Mouse (Mus musculus) liver, embryonic 11.5 days (tissue): ENCODE measurements around the gene Zfp352. TPM values are rescaled to one million over a fixed set of nuclear protein-coding genes. Genes with fewer than 3 reads are reported as not detected.
"Not testable (repeated sequence)": the region's sequence is repeated elsewhere in the genome, so short reads cannot be mapped to it uniquely, and the experiment has no call there.

Experiments used
- ATAC-seq: fragments of 200-750 bp; cut with Nextera tagmentation; replicated peaks from 2 replicates; pipeline ENCODE4 v1.8.0; 2017; ENCODE audit warnings: moderate number of reproducible peaks, mild to moderate bottlenecking, moderate TSS enrichment, moderate library complexity; ENCODE audit not compliant: low FRiP score
- DNase-seq: peaks from one replicate; pipeline ENCODE4 v3.0.0-alpha.2; 2017; ENCODE audit warnings: low spot score
- H3K27ac ChIP-seq: fragments of 300-500 bp; sonication (generic); 2 replicates; pipeline ENCODE4 v1.5.1; 2014; ENCODE audit warnings: mild to moderate bottlenecking, low read depth, low read length, control low read depth
- H3K27me3 ChIP-seq: fragments of 300-500 bp; sonication (generic); replicated peaks from 2 replicates; pipeline ENCODE4 v1.6.1; 2014; ENCODE audit warnings: low read length, mixed read lengths; ENCODE audit not compliant: control insufficient read depth, insufficient read depth
- H3K36me3 ChIP-seq: fragments of 300-500 bp; sonication (generic); 2 replicates; pipeline ENCODE4 v1.6.1; 2014; ENCODE audit warnings: mild to moderate bottlenecking, low read length, moderate library complexity, mixed read lengths; ENCODE audit not compliant: control insufficient read depth, insufficient read depth
- H3K4me1 ChIP-seq: fragments of 300-500 bp; sonication (generic); replicated peaks from 2 replicates; pipeline ENCODE4 v1.6.1; 2014; ENCODE audit warnings: low read length, mixed read lengths; ENCODE audit not compliant: control insufficient read depth, insufficient read depth
- H3K4me2 ChIP-seq: fragments of 300-500 bp; sonication (generic); 2 replicates; pipeline ENCODE4 v1.6.1; 2014; ENCODE audit warnings: mild to moderate bottlenecking, control low read depth, moderate library complexity
- H3K4me3 ChIP-seq: fragments of 300-500 bp; sonication (generic); 2 replicates; pipeline ENCODE4 v1.5.1; 2014; ENCODE audit warnings: low read depth, low read length, control low read depth
- H3K9ac ChIP-seq: fragments of 300-500 bp; sonication (generic); 2 replicates; pipeline ENCODE4 v1.6.1; 2014; ENCODE audit warnings: low read depth, low read length, control low read depth
- H3K9me3 ChIP-seq: fragments of 300-500 bp; sonication (generic); 2 replicates; pipeline ENCODE4 v1.6.1; 2016; ENCODE audit warnings: low read length, inconsistent platforms, mixed read lengths; ENCODE audit not compliant: control insufficient read depth
- WGBS: fragments of 180-500 bp; shearing (Covaris S2); extraction: QIAGEN DNeasy Blood & Tissue Kit; methylation state at CpG from one replicate; pipeline ENCODE4 v1.1.7; 2014; 5-methylcytosine and 5-hydroxymethylcytosine counted together
- polyA plus RNA-seq: library from polyadenylated mRNA; unstranded; fragments of >200 nt; fragmentation: Nextera tagmentation; extraction: Ambion mirVana; gene quantifications from 2 replicates; pipeline ENCODE4 v1.2.1, GENCODE M21; 2014

Gene Zfp352
- not detected in 2 replicates for polyA plus RNA-seq

DNA sequence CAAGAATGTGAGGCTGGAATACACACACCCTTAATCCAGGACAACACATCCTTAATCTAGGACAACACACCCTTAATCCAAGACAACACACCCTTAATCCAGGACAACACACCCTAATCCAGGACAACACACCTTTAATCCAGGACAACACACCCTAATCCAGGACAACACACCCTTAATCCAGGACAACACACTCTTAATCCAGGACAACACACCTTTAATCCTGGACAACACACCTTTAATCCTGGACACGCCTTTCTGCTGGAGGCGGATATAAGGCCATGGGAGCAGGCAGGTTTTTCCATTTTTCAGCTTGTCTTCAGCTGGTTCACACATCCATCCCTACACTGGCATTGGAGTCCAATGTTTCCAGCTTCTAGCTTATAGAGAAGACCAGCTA, at the start of gene Zfp352:
Gene Zfp352 (plus strand): TSS at position 301 of the 400 bp plus-strand sequence.
- H3K4me2 ChIP-seq = no peak within 1 kb of the TSS
- H3K9ac ChIP-seq = no peak within 1 kb of the TSS
- H3K4me3 ChIP-seq = no peak within 1 kb of the TSS
- H3K27me3 ChIP-seq = no peaks in the 10 kb centered on the region
- H3K9me3 ChIP-seq = no peaks in the 10 kb centered on the region
- ATAC-seq (no peak), DNase-seq (no peak)
- no peaks in the 10 kb centered on the region for H3K36me3 ChIP-seq
- H3K4me1 ChIP-seq = no peaks in the 10 kb centered on the region
- 81% methylated on average over 2 of the region's 2 CpGs for WGBS
- no peak within 1 kb of the TSS for H3K27ac ChIP-seq

DNA sequence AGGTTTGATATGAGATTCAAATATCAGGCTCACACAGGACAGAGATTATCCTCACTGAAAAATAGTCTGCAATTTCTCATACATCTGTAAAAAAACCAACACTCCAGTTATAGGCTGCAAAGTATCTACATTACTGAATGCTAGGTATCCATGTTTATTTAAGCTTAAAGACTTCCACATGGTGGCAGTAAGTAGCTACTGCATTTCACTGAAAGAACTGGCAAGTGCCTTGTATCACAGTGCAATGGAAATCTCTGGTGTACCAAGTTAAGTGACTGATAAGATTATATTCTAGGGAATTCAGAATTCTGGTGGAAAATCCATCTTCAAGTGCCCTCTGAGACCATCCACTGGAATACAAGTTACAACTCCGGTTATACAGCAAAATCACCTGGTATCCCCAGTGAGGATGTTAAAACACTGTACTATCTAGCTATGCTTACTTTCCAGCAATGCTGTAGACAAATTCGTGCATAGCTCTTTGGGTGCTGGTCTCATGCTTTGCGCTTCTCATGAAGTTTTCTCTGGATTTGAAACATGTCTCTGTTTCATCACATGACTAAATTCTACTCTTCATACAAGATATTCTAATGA, 47.6 kb upstream of the Zfp352 start:
- no peak for DNase-seq
- H3K27me3 ChIP-seq = no peaks in the 10 kb centered on the region
- WGBS = 86% methylated on average over 3 of the region's 3 CpGs

GRCm38 (mm10) chr4:90174036-90174435, 44.6 kb upstream of the Zfp352 start:
- 63% methylated on average over 1 of the region's 1 CpGs for WGBS

More for the DNA sequence above, 47.6 kb upstream of the Zfp352 start:
- Histone ChIP-seq H3K9me3 (no peaks in the 10 kb centered on the region), H3K9ac (no peak overlapping the region), H3K4me2 (no peak overlapping the region), H3K36me3 (no peaks in the 10 kb centered on the region), H3K4me1 (no peaks in the 10 kb centered on the region), H3K27ac (no peak overlapping the region), H3K4me3 (no peak overlapping the region)
- no peak for ATAC-seq

DNA sequence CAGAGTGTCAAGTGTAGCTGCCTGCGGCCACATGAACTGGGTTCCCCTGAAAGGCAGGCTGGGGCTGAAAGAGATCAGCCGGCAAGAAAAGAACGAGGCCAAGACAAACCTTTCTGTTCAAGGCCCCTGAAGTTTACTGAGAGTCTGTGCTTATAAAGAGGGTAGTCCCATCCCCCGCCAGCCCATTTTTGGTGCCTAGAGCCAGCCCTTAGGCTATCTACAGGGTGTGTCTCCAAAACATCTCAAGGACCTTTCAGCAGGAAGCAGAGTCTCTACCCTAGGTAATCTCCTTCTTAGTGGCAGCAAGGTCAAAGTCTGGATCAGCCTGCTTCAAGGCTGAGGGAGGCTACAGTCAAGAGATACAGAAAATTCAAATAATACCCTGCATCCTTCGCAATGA, 15.2 kb upstream of the Zfp352 start:
- Histone ChIP-seq H3K9me3 (no peaks in the 10 kb centered on the region), H3K9ac (no peak overlapping the region), H3K27ac (no peak overlapping the region), H3K4me3 (no peak overlapping the region), H3K4me1 (no peaks in the 10 kb centered on the region), H3K4me2 (no peak overlapping the region), H3K27me3 (no peaks in the 10 kb centered on the region), H3K36me3 (no peaks in the 10 kb centered on the region)
- no peak for DNase-seq
- WGBS = 83% methylated on average over 5 of the region's 5 CpGs
- ATAC-seq = no peak

More at GRCm38 (mm10) chr4:90174036-90174435, 44.6 kb upstream of the Zfp352 start:
- H3K4me2 ChIP-seq = no peak overlapping the region
- no peaks in the 10 kb centered on the region for H3K36me3 ChIP-seq
- H3K4me1 ChIP-seq = no peaks in the 10 kb centered on the region
- DNase-seq (no peak), ATAC-seq (no peak)
- no peaks in the 10 kb centered on the region for H3K27me3 ChIP-seq
- H3K9me3 ChIP-seq = no peaks in the 10 kb centered on the region
- no peak overlapping the region for H3K4me3 ChIP-seq
- H3K27ac ChIP-seq = no peak overlapping the region
- H3K9ac ChIP-seq = no peak overlapping the region

- no peak overlapping the region for H3K27ac ChIP-seq
- H3K27me3 ChIP-seq = no peaks in the 10 kb centered on the region
- no peak overlapping the region for H3K4me2 ChIP-seq
- no peaks in the 10 kb centered on the region for H3K4me1 ChIP-seq
- H3K9ac ChIP-seq = no peak overlapping the region
- no peaks in the 10 kb centered on the region for H3K9me3 ChIP-seq
- DNase-seq (no peak), ATAC-seq (no peak)
- WGBS = 53% methylated on average over 1 of the region's 1 CpGs
- no peak overlapping the region for H3K4me3 ChIP-seq
- H3K36me3 ChIP-seq = no peaks in the 10 kb centered on the region
Measured at GRCm38 (mm10) chr4:90211475-90211874, 7.1 kb upstream of the Zfp352 start.

DNA sequence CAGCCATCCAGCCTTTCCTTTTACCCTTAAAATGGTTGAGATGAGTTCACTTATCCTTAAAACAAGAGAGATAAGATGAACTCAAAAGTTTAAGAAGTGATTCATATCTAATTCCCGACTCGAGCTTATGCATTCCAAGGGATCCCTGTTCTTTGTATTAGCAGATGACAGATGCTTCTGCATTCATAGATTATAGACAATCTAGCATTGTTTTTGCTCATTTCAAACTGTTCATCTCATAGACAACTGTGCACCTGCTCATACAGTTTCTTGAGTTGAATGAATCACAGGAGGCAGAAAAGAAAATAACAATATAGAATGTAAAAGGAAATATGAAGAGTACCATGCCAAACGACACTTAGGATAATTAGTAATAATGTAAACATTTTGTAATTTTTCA, 6.5 kb upstream of the Zfp352 start:
- H3K4me1 ChIP-seq = no peaks in the 10 kb centered on the region
- H3K4me3 ChIP-seq = no peak overlapping the region
- no peak overlapping the region for H3K4me2 ChIP-seq
- DNase-seq (no peak), ATAC-seq (no peak)
- WGBS = 71% methylated on average over 3 of the region's 3 CpGs
- H3K27me3 ChIP-seq = no peaks in the 10 kb centered on the region
- H3K27ac ChIP-seq = no peak overlapping the region
- H3K9ac ChIP-seq = no peak overlapping the region
- H3K9me3 ChIP-seq = no peaks in the 10 kb centered on the region
- no peaks in the 10 kb centered on the region for H3K36me3 ChIP-seq

DNA sequence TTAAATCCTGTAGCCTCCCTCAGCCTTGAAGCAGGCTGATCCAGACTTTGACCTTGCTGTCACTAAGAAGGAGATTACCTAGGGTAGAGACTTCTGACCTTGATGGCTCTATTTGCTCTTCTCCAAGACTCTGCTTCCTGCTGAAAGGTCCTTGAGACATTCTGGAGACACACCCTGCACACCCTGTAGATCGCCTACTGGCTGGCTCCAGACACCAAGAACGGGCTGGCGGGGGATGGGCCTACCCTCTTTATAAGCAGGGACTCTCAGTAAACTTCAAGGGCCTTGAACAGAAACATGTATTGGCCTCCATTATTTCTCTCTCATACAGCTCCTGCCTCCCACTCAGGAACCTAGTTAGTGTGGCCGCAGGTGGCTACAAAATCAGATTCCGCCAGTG, 17.0 kb downstream of the Zfp352 start:
- not testable (repeated sequence) for H3K4me3 ChIP-seq, H3K4me2 ChIP-seq, H3K9me3 ChIP-seq, H3K36me3 ChIP-seq, H3K27me3 ChIP-seq, H3K9ac ChIP-seq, ATAC-seq, DNase-seq, H3K4me1 ChIP-seq, H3K27ac ChIP-seq
- 91% methylated on average over 5 of the region's 5 CpGs for WGBS

DNA sequence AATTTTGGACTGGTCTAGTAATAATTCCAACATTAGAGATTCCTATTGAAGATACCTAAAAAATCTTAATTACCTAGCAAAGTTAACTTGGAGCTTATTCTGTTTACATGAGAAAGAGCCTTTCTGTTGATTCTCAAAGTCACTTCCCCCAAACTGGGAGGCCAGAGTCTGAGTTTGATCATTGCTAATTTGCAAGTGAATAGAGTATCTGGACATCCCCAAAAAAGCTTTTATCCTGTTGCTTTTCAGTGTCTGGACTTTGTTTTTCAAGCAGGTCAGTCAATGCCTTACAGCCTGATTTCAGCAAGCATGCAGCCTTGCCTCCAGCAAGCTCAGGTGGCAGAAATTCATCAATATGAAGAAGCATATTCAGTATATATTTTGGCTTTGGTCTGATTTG, 51.2 kb downstream of the Zfp352 start:
- H3K9me3 ChIP-seq = no peaks in the 10 kb centered on the region; the same call in 1 of the 2 replicates
- no peak overlapping the region for H3K4me3 ChIP-seq
- no peak overlapping the region for H3K4me2 ChIP-seq

More for the DNA sequence above, 51.2 kb downstream of the Zfp352 start:
- Histone ChIP-seq H3K27me3 (no peaks in the 10 kb centered on the region), H3K4me1 (no peaks in the 10 kb centered on the region), H3K9ac (no peak overlapping the region), H3K27ac (no peak overlapping the region), H3K36me3 (no peaks in the 10 kb centered on the region)
- no peak for DNase-seq
- ATAC-seq = no peak
